Mouse (Mus musculus): ENCODE measurements around the gene Dppa5a. TPM values are rescaled to one million over a fixed set of nuclear protein-coding genes. Genes with fewer than 3 reads are reported as not detected.
"Not testable (repeated sequence)": the region's sequence is repeated elsewhere in the genome, so short reads cannot be mapped to it uniquely, and the experiment has no call there.

Dppa5a gene
- polyA plus RNA-seq, 2 experiments from 2014 or later, result not detected

DNA sequence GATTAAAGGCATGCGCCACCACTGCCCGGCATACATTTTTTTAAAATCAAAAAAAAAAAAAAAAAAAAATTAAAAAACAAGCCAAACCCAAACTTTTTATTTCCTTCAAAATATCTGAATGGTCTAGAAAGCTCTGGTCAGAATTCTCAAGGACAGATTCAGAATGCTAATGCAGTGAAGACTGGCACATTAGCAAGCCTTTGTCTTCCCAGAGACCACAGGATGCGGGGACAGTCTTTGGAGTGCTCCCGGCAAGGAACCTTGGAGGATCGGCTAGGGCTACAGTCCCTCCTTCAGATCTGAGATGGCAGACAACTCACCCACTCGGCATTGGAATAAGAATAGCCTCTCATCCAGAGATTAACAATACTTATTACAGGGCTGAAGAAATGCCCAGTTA lies 3.3 kb downstream of the Dppa5a start:
- no peak for ATAC-seq

DNA sequence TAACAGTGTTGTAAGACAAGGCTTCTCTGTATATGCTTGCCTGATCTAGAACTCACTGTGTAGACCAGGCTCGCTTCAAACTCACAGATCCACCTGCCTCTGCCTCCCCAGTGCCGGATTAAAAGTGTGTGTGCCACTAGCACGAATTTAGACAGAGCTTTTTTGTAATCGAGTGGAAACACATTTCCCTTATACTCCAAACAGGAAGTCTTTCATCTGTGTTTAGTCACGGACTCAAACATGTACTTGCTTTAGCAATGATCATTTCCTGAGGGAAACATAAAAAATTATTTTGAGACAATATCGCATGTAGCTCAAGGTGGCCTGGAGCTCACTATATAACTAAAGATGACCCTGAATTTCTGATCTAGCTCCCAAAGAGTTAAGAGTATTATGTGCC lies 4.6 kb downstream of the Dppa5a start:
- no peak for ATAC-seq

DNA sequence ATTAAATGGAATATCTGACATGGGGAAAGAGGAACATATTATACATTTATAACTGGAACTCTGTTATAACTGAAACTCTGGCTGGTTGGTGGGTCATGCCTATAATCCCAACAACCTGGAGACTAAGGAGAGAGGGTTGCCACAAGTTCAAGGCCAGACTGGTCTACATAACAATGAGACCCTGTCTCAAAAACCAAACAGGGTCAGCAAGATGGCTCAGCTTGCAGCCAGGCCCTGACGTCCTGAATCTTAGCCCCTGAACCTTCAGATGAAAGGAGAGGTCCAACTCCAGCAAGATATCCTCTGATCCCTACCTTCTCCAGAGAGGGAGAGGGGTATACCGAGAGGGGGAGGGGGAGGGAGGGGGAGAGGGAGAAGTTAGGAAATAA lies 7.5 kb downstream of the Dppa5a start:
- no peak for ATAC-seq

DNA sequence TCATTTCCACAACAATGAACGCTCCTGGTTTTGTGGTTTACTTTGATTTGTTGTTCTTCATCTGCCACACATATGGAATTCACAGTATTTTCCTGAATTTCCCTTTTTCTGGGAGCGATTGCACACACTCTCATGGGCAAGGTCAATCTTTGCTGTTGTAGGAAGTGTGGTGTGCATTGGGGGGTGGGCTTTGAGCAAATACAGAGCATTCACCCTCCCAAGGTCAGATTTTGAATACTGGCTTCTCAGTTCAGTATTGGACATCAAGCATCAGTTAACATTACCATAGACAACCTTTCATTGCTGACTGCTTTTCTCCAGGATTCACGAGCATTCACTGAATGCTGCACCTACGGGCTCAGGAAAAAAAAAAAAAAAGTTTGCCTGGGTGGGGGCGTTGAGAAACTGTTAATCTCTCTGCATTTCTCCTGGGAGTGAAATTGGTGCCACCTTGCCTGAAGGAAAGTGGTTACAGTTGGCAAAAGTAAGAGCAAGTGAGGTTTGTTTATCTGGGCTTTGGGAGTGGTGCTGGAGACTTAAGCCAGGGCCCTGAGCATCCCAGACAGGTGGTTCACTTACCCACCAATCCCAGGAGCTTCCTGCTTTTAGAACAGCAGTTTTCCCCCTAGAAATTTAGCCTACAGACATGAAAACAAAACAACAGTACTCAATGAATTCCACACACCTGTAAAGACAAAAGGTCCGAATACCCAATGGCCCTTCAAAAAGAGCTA lies 8.1 kb downstream of the Dppa5a start:
- ATAC-seq, result no peak

DNA sequence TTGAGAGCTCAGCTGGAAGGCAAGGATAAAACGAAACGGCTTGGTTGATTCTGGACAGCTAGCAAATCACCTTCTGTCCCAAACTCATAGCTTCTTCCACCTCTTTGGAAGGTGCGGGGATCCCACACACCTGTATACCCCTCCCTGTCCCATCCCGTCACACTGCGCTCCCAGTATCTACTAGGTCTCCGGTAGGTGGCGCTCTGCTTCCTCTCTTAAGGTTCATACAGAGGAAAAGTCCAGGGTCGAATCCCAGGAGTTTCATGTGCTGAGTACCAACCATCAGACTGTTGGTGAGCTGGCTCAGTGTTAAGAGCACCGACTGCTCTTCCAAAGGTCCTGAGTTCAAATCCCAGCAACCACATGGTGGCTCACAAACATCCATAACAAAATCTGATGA lies 9.9 kb downstream of the Dppa5a start:
- ATAC-seq, result no peak

DNA sequence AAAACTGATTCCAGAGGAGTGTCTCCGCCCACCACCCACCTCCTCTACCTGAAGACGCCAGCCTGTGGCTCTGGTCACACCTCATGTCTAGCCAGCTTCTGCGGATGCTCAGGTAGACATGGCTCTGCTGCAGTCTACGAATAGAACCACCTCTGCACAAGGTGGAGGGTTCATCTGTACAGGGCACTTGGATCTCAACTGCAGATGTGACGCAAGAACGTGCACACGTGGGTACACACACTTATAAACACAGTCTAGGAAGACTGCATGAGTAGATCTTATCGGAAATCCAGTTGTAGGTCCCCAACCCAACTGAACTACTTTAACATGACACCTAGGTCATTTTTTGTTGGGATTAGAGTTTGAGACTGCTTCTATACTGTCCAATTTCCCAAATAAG lies 12.4 kb downstream of the Dppa5a start, which contains the start of gene Gsta2:
Gene Gsta2 (minus strand): TSS at position 178 of the 400 bp plus-strand sequence.
- no peak for ATAC-seq

DNA sequence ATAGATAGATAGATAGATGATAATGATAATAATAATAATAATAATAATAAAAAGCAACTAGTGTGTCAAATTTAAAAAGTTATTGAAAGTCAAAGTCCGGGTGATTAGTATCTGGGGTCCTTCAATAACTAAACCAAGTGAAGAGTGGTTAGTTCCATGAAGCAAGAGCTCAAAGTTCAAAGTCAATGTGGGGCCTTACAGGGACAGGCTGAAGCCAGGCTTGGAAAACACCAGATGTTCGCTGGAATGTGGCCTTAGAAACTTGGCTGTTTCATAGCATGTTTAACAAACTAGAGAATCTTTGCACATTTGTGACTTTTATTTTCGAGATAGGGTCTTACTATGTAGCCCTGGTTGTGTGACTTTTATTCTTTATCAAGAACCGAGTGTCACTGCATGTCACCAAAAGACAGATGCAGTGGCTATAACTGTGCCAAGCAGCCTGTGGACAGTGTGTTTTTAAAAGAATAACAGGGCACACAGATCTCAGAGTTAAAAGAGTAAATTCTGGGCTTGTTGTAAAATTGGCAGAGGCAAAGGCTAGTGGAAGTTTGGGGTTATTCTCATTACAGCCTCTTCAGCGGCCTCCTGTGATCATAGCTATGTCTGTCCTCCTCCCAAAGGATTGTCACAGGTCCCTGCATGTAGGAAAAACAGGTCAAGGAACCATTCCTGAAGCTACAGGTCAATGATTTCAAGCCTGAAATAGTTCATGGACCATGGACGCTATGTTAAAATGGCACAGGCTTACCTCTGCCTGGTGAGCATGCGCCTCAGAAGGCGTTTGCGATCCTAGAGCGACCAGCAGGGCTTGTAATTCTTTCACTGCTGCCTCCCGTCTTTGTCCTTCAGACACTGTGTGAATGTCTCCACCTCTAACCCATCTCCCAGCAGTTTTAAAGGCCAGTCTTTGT lies 13.1 kb downstream of the Dppa5a start:
- no peak for ATAC-seq

DNA sequence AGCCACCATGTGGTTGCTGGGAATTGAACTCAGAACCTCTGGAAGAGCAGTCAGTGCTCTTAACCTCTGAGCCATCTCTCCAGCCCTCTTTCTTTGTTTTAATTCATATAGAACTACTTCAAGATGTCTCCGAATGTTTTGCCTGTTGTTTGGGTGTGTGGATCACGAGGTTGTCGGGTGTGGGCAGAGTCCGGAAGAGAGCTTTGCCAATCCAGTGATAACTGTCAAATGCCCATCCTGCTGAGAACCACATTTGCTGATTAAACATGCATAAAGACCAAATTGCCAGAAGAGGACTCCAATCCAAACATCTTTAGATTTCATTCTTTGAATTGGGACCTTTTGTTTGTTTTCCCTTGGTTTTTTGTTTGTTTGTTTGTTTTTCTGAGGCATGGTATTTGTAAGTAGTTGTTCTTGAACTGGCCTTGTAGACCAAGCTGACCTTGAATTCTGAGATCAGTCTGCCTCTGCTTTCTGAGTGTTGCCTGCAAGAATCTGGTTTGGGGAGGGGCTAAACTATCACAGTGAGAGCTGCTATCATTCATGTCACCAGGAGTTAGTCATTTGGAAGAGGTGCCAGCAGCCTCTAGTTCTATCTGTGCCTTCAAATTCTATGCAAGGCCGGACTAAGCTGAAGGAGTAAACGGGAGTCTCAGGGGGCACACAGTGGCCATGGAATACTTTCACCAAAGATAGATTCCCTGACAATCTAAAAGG lies 16.3 kb downstream of the Dppa5a start:
- ATAC-seq, result no peak

DNA sequence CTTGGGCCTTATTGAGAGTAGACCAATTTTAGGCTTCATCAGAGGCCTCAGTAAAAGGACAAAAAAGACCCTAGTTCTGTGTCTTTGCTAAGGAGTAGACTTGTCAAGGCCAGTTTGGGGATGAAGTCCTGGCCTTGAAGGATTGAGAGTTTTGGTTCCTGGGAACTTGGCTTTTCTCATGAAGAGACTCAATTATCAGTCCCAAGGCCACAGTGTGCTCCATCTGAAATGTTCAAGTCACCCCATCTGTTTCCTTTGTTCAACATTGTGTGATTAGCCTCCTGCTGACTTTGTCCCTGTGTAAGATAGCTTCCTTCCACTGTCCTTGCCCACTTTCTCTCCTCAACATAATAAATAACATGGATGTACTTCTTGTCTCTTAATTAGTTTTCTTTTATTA lies 18.0 kb downstream of the Dppa5a start:
- ATAC-seq, result not testable (repeated sequence)

DNA sequence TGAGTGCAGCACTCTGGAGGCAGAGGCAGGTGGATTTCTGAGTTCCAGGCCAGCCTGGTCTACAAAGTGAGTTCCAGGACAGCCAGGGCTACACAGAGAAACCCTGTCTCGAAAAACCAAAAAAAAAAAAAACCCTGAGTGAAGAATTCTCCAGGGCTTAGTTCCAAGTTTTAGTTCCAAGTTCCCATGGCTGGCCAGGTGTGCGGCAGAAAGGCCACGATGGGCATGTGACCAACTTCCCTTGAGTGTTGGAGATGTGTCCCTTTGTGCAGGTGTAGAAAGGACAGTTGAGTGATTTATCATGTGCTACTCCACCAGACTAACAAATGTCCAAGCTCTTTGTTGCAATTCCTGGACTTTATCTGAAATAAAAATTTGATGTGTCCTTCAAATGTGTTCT lies 18.8 kb downstream of the Dppa5a start:
- not testable (repeated sequence) for ATAC-seq

DNA sequence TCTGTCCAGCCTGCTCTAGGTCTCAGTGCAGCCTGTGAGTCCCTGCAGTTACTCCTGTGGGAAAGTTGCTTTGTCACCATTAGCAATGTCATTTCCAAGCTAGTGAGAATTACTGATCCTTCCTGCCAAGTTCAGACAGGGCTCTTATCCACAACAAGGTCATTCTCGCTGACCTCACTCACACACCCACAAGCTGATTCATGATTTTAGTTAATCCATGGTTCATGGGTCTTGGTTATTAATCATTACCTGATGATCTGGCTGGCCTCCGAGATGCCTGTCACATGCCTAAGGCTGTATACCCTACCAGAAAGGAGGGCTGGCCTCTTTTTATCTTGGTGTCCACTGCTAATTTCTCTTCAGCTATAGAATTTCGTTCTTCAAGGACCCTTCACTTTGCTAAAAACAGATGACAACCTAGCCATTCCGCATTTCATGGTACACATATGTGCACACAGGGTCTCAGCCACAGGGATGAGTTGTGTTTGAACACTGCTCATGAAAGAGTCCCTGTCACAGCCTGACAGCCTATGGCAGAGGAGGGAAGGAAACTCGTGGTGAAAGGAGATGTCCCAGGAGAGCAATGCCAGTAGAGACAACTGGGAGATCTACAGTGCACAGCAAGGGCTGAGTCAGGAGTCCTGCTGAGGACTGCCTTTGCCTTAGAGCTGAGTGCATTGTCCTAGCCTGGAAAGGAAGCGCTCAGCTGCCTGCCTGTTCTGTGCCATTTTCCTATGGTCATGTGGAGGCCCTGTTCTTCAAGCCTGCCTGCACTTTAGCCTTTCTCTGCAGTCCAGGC lies 19.6 kb downstream of the Dppa5a start:
- ATAC-seq, result not testable (repeated sequence)

DNA sequence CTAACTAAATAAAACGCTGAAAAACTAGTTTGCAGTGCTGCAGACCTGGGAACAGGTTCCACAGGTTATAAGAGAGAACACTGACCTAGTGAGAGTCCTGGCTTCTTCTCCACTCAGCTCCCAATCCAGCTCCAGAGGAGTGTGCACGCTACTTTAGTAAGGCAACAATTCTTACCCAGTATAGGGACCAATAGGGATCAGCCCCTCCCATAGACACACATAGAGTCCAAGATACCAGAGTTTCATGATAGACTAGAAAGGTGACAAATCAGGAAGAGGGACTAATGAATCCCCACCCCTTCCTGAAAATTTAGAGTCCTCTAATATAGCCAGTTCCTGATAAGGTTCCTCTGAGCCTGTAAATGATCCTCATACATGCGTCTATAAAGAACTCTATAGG lies 21.0 kb downstream of the Dppa5a start:
- ATAC-seq, result no peak

DNA sequence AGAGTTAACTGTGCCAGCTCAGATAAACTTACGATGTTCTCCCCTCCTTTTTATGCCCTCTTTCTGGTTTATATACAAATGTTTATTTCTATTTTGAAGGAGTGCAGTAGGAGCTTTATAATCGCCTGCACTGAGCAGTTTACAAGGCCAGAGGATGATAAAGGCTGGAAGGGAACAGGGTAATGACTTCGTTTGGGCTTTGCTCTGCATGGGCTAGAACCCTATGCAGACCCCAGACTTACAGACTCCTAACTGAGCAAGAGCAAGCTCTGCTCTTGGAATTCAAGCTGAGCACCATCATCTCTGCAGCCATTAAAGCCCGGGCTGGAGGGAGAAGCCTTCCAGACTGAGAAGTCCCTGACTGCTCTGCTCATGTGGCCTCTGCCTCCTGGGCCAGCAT lies 22.7 kb downstream of the Dppa5a start:
- not testable (repeated sequence) for ATAC-seq

DNA sequence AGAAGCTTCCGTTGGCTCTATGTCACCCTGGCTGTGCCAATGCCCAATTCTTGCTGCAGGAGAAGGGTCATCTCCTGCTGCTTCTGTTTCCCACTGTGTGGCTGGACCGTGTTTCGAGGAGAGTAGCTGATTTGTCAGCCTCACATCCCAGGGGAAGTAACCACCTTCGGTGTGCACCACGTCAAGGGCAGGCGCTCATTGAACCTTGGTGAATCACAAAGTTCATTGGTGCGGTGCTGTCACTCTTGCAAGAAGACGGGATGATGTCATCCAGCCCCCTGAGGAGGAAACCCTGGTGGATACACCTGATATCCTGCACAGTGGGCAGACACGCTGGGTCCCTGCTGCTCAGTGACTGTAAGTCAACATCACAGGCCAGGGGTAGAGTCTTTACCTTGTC lies 24.9 kb downstream of the Dppa5a start:
- not testable (repeated sequence) for ATAC-seq

DNA sequence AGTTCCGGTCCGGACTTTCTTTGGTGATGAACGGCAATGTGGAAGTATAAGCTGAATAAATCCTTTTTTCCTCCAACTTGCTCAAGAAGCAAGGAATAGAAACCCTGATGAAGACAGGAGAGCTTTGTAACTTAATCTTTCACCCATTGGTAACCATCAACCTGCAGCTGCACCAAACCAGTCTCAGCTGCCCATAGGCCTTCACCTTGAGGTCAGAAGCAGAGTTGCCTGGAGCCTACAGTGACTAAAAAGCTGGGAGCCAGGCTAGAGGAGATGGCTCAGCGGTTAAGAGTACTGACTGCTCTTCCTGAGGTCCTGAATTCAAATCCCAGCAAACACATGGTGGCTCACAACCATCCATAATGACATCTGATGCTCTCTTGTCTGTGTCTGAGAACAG lies 25.5 kb downstream of the Dppa5a start:
- not testable (repeated sequence) for ATAC-seq

DNA sequence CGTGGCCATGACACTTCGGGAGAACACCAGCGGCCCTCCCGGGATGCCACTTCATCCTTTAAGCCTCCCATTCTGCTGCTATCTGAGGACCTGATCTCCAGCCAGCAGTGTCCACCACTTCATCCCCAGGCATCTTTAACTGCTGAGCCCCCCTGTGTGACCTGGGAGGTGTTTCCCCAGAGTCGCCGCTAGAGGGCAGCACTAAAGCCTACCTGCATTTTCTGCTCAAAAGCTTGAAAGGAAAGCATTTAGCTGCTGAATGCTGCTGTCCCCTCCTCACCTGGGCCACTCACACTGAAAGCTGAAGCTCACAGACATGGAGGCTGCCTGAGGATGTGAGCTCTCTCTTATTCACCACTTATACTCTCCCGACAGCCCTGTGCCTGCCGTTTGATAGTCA lies 27.7 kb downstream of the Dppa5a start:
- not testable (repeated sequence) for ATAC-seq

DNA sequence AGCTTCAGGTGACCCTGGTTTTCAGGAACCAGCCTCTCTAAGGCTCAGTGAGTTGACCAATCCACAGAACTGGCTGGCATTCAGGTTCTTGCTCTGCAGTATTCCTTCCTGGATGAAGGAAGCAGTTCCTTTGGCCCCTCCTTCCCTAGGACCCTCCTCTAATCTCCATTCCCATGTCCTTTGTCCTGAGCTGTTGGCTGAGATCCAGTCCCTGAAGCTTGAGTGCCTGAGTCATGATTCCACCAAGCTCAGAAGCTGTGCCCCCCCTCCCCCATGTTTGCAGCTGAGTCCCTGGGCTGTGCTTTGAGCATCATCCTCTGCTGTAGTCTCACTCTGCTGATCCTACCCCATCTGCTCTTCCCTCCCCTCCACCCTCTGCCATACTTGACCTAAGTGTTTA lies 30.9 kb downstream of the Dppa5a start:
- not testable (repeated sequence) for ATAC-seq

DNA sequence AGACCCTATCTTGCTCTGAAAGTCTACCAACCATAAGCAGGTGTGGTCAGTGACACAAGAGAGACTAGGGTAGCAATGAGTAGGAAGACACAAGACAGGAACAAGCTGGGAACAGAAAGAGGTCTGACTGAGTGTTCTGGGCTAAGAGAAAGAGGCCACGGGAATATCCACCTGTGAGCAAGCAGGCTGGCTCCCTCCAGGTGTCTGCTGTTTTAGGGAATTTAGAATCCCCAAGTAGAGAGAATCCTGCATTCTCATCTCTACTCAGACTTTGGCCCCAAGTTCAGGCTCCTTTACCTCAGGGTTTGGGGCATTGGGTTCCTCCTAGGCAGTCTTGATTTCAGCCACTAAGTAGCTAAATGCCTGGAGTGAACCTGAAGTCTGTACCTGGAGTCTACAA lies 40.7 kb downstream of the Dppa5a start, which contains the start of gene Omt2b:
Gene Omt2b (plus strand): TSS at position 301 of the 400 bp plus-strand sequence.
- not testable (repeated sequence) for ATAC-seq

DNA sequence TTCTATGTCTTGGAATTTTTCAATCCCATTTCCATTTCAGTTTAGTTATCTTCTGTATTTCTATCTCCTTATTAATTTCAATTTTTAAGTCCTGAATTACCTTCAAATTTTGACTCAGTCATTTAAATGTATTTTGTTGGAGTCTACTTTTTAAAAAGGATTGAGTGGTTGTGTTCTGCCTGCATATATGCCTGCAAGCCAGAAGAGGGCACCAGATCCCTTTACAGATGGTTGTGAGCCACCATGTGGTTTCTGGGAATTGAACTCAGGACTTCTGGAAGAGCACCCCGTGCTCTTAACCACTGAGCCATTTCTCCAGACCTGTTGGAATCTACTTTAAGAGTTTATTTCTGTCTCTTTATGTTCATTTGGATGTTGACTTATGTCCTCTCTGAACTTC lies 48.5 kb downstream of the Dppa5a start:
- ATAC-seq, result no peak
